Mouse (Mus musculus) ovary, adult 18-20 months (tissue): ENCODE results near the gene Bicral.
A peak's percentile ranks its signal among the peaks of the same experiment; 100 is the strongest.
"Not testable (repeated sequence)": the region's sequence is repeated elsewhere in the genome, so short reads cannot be mapped to it uniquely, and the experiment has no call there.

Source experiments
- DNase-seq: peaks from one replicate; pipeline ENCODE4 v3.0.0; 2022; ENCODE audit warnings: low spot score, mixed read lengths

Gene Bicral

GRCm38 (mm10) chr17:46875626-46876025 lies 17.3 kb upstream of the Bicral start:
- DNase-seq, result no peak

- no peak for DNase-seq
These were observed 15.9 kb upstream of the Bicral start for GRCm38 (mm10) chr17:46874133-46874532.

DNA sequence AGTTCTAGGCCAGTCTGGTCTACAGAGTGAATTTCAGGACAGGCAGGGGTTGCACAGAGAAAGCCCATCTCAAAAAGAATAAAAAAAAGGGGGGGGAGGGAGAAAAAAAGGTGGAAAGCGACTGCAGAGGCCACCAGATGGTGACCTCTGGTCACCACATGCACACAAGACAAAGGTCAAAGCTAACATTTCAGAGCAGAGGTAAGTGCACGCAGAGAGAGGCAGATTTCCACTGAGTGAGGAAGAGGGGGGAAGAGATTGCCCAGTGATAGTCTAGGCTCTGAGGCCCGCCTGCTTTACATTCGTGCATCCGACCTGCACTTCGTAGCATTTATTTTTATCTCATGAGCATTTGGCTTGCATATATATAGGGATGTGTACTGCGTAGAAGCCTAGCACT lies 14.5 kb upstream of the Bicral start:
- DNase-seq, result no peak

GRCm38 (mm10) chr17:46870913-46871312 lies 12.6 kb upstream of the Bicral start:
- DNase-seq, result no peak

DNA sequence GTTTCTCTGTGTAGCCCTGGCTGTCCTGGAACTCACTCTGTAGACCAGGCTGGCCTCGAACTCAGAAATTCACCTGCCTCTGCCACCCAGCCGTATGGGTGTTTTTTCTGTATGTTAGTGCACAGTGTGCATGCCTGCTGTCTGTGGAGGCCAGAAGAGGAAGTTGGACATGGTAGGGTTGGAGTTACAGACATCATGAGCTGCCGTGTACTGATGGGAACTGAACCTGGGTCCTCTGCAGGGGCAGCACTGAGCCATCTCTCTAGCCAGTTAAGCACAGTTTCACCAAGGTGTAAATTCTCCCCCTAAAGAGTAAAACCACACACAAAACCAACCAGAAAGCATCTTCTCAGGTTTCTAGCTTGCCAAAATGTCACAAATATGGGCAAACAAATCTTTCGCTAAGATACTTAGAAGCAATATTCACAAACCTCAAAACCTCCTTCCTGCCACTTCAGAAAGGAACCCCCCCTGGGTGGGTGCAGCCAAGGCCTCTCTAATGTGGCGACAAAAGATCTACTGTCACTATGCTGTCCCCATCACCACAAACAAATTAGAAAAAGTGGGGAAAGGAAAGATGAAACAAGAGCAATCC lies 12.0 kb upstream of the Bicral start:
- DNase-seq, result no peak

- no peak for DNase-seq
These were observed 8.6 kb upstream of the Bicral start for GRCm38 (mm10) chr17:46866836-46867235.

DNA sequence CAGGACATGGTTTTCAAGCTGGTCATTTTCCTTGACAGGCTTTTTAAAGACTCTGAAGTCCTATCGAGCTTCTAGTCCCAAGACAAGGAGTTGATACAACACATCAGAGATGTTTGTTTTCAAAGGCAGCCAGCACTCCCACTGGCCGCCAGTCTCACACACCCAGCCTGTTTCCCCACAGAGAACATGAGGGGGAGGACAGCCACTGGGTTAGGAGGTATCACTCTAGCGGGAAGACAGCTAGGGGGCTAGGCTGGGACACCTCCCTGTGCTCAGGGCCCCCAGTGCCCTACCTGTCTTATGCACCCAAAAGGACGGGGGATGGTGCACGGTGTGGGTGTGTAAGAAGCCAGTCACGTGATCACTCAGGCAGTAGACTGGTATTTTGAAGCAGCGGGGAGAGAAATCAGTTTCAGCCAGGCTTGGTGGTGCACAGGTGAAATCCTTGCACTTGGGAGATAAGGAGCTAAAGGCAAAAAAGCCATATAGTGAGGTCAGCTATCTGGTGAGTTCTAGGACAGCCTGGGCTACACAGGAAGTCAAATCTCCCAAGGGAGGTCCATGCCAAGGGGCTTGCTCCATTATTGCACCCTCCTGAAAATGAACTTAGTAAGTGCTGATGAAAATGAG lies 6.4 kb upstream of the Bicral start:
- DNase-seq, result no peak

DNA sequence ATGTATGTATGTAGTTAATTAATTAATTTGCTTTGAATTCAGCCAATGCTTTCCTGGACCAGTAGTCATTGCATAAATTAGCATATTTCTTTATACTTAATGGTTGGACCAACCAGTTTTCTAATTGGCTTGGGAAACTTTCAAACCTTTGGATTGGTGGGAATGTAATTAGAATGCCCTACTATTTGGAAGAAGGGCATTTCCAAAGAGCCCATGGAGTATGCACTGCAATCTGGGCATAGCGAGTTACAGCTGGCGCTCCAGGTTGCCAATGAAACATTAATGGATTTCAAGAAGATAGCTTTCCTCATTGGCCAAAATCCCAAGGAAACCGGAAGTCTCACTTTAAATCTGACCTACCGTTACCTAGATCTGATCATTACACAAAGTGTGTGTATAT lies 1.8 kb upstream of the Bicral start:
- DNase-seq, result no peak

DNA sequence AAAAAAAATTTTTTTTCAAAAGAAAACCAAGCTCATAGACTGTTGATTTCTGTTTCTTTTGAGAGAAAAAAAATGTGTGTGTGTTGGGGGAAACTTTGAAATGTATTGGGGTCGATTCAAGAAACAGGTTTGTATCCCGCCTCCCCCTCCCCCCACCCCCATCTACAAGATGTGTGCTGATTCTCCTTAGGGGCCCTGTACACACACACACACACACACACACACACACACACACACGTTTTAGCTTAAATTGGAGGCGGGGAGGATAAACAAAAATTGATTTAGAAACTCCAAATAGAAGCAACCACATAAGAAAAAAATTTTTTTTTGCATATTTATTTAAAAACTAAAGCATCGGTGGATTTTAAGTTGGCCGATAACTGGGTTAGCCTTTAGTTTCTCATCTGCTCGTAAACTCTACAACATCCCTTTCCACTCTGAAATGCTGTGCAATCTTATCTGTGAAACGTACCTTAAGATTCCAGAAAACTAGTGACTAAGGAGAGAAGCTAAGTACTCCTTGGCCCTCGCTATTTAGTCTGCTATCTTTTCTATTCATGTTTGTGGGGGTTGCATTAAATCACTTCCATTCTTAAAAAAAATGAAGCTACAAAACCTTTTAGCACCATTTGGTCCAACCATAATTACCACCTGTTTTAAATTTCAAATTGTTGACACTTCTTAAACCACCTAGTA lies 615 bp upstream of the Bicral start:
- DNase-seq, result no peak

DNA sequence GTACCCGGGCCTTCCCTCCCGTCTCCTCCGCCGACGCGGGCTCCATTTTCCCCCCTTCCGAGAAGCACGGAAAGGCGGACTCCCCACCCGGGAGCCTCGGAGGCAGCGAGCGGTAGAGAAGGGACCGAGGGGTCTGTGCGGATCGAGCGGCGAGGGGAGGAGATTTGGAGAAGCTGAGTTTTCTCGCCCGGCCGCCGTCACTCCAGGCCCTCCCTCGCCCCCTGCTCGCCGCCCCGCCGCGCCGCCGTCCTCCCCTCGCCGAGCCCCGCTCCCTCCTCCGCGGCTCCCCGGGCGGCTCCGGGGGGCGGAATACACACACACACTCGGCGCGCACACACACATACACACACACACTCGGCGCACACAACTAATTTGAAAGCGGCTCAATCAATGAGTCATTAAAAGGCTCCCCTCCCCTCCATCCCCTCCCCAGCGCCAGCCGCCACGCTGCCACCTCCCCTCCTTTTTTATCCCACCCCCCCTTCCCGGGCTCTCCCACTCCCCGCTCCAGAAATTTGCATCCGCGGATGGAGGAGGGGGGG lies 850 bp downstream of the Bicral start:
- DNase-seq, result peak; percentile 73

GRCm38 (mm10) chr17:46856471-46857360 lies 1.6 kb downstream of the Bicral start:
- peak; percentile 59 for DNase-seq

- no peak for DNase-seq
These were observed 2.2 kb downstream of the Bicral start for GRCm38 (mm10) chr17:46856107-46856388.

- no peak for DNase-seq
These were observed 2.8 kb downstream of the Bicral start for GRCm38 (mm10) chr17:46855328-46856106.

- DNase-seq, result peak; percentile 23
These were observed 3.6 kb downstream of the Bicral start for GRCm38 (mm10) chr17:46854640-46855110.

GRCm38 (mm10) chr17:46854096-46854495 lies 4.2 kb downstream of the Bicral start:
- DNase-seq, result no peak

DNA sequence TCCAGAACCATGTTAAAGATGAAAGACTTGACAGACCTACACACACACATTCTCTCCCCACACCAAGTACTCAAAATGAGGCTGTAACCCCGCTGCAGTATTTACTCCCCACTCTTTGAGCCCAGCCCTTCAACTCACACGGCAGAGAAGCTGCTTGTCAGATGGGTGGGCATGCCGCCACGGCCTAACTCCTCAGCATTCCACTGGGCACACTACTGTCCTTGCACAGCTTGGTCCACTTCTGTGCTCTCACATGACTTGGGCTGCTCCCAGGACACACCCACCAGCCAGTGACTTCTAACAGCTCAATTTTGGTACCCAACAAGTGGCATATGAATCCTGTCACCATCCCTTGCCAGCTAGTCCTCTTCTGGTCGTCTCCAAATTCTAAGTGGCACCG lies 5.0 kb downstream of the Bicral start:
- DNase-seq, result peak; percentile 52

GRCm38 (mm10) chr17:46852725-46853124 lies 5.6 kb downstream of the Bicral start:
- DNase-seq, result no peak

DNA sequence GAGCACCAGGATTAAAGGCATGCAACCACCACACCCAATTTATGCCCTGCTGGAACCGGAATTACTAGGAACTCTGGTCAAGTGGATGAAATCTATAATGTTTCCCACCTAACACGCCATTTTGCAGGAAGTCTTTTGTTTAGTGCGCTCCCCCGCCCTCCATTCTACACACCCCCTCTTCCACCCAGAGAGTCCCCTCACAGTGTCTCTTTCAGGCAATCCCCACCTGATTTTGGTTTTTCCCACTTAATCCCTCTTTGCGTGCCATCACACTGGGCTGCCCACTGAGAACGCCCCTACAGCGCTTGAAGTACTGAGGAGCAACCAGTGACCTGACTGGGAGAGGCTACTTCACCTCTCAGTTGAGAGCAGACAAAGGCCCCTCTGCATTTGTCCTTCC lies 11.1 kb downstream of the Bicral start:
- no peak for DNase-seq

DNA sequence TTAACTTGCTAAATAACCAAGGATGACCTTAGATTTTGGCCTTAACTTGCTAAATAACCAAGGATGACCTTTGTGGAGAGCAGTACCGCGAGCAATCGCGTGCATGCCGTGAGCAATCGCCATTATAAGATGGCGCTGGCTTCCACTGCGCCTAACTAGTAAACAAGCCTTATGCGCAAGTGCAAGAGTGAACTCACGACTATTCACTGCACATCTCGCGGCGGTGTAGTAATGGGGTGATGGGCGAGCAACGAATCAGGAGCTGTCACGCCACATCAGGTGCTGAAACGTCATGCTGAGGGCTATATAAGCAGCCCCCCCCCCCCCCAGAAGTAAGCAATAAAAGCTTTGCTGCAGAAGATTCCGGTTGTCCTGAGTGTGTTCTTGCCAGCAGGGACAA lies 11.7 kb downstream of the Bicral start:
- not testable (repeated sequence) for DNase-seq

GRCm38 (mm10) chr17:46845262-46845661 lies 13.0 kb downstream of the Bicral start:
- no peak for DNase-seq

DNA sequence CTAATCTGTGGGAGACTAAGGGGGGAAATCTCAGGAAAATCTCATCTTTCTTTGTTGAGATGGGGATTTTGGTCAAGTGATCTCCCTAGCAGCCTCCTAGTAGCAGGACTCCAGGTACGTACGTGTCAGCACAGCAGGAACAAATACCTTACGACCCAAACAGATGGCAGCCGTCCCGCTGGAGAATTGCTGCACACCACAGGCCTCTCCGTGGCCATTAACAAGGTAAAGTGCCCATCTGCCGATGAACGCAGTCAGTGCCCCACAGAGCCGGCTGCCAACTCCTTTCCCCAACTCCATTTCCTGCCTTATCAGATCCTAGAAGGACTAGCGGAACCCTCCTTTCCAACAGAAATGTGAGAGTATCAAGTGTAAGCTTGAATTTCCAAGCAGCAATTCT lies 13.5 kb downstream of the Bicral start:
- DNase-seq, result no peak

- no peak for DNase-seq
These were observed 14.6 kb downstream of the Bicral start for GRCm38 (mm10) chr17:46843716-46844115.
